Mouse (Mus musculus): ENCODE data around the gene Arrb1. TPM values are rescaled to one million over a fixed set of nuclear protein-coding genes. Genes with fewer than 3 reads are reported as not detected.

The Arrb1 gene
- total RNA-seq, 2 experiments from 2014 or later = 193 to 197 TPM

DNA sequence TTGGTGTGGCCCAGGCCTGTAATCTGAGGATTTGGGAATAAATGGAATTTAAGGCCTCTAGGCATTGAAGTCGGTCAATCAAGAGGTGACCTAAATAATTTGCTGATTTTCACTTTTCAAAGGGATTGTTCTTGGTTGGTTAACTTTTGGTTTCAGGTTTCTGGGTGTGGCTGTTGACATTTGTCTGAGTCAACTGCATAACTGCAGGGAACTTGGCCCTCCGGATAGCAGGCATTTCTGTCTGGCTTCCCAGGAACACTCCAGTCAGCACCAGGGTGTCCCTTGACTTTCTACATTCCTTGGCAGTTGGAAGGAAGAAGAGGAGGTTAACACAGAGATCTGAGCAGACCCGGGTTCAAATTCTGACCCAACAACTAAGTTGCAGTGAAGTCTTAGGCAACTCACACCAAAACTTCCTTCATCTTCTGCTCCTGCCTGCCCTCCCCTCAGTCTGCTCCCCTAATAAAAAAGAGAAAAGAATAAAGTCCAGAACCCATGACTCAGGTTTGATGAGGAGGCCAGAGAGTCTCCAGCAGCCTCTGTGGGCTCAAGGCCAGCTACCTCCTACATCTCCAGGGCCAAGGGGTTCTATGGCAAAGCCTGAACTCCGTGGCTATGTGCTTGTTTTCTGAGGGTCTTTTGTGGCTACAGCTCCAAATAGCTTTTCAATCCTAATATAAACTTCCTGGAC lies 16.2 kb upstream of the Arrb1 start:
- TF ChIP-seq CTCF (IDR thresholded peaks at IDR 0.05) = no peak
- no peak overlapping the region for H3K27ac ChIP-seq
- no peak overlapping the region for H3K4me3 ChIP-seq
- intact Hi-C loops (cut with DNase I) = no loop called here
- no peak for DNase-seq (ENCODE audit: extremely low spot score in 1 of 2, low spot score in 2 of 2)

DNA sequence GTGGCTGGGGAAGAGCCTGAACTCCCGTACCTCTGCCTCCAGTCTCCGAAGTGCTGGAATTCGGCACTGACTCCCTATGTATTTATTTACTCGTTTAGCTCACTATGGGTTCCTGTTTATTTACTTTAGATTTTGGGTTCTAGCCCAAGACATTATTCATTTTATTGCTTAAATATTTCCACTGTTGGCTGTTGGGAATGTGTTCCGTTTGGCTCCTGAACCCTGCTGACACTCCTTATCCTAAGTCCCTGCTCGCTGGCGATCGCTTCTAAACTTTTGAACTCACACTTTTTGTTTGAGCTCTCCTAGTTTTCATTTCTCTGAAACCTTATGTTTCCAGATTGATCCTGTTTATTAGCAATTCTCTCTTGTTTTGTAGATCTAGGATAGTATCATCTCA lies 12.1 kb upstream of the Arrb1 start:
- intact Hi-C loops (cut with DNase I) = no loop called here
- Histone ChIP-seq H3K4me3 (no peak overlapping the region), H3K27ac (no peak overlapping the region)
- no peak for DNase-seq (ENCODE audit: extremely low spot score in 1 of 2, low spot score in 2 of 2)
- no peak for TF ChIP-seq CTCF (IDR thresholded peaks at IDR 0.05)

DNA sequence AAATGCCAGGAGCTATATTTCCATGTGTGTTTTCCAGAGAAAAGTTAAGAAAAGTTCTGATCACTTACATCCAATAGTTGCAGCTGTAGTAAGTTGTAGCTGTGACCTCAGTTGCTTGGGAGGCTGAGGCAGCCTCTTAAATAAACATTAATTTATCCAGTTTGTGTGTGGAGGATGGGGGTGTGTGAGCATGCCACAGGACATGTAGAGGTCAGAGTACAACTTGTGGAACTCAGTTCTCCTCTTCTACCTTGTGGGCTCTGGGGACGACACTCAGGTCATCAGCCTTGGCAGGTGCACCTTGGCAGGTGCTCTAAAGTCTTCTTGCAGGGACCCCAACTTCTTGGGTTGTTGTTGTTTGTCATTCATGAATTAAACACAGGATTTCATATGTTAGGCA lies 11.4 kb upstream of the Arrb1 start:
- Histone ChIP-seq H3K4me3 (no peak overlapping the region), H3K27ac (no peak overlapping the region)
- intact Hi-C loops (cut with DNase I) = no loop called here
- DNase-seq (ENCODE audit: extremely low spot score in 1 of 2, low spot score in 2 of 2) = no peak
- no peak for TF ChIP-seq CTCF (IDR thresholded peaks at IDR 0.05)

DNA sequence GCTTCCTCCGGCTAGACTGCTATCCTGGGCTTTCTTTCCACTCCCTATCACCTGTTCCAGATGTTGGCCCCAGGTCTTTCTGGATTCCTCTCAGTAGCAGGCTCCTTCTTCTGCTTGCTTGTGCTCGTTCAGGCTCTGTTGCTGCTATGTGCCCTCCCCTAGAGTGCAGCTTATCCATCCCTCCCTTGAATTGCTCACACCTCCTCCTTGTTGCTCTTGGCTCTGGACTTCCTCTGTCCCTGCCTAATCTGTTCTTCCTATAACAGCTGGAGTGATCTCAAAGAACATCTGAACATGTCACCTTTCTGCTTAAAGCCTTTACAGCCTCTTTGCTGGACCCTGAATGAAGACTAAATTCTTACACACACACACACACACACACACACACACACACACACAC lies 6.7 kb upstream of the Arrb1 start:
- no peak overlapping the region for H3K27ac ChIP-seq
- no peak overlapping the region for H3K4me3 ChIP-seq
- DNase-seq (ENCODE audit: extremely low spot score in 1 of 2, low spot score in 2 of 2) = no peak
- intact Hi-C loops (cut with DNase I) = no loop called here
- no peak for TF ChIP-seq CTCF (IDR thresholded peaks at IDR 0.05)

DNA sequence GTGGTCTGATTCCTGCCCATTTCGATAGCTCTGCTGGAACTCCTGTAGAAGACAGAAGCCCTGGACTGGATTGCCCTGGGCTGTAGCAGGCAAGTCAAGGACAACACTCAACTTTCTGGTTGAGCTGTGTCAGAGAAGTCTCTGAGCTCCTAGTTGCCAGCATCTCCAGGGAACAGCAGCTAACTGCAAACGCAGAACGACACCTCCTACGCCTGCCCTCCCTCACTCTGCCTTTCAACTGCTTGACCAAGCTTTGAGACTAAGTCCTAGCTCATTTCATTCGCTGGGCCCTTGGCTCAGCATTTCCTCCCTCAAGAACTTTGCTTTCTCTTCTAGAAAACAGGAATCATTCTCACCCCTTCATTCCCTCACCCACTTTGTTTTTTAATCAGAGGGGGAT lies 5.9 kb upstream of the Arrb1 start:
- peak in 1 of 2 experiments; percentile 52 for DNase-seq (ENCODE audit: extremely low spot score in 1 of 2, low spot score in 2 of 2)
- no peak for TF ChIP-seq CTCF (IDR thresholded peaks at IDR 0.05)
- intact Hi-C loops (cut with DNase I) = no loop called here
- Histone ChIP-seq H3K4me3 (no peak overlapping the region), H3K27ac (peak overlapping the region; percentile 54)

DNA sequence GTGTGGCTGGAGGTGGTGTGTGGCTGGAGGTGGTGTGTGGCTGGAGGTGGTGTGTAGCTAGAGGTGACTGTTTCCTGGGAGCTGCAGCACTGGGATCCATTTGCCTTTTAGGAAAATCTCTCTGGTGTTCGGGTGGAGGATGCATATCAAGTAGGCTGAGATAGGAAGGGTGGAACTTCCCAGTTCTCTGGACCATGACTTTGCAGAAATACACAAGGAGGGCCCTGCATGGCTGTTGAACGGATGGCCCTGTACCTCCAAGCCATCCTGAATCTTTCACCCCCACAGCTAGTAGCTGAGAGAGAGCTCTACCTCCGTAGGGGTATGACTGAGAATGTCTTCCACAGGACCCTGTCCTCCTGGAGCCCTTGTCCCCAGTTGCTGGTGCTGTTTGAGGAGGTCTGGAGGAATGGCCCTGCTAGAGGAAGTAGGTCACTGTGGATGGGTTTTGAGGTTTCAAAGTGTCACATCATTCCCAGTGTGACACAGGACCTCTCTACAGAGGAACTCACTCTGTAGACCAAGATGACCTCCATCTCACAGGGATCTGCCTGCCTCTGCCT lies 3.8 kb upstream of the Arrb1 start:
- TF ChIP-seq CTCF (IDR thresholded peaks at IDR 0.05) = no peak
- DNase-seq (ENCODE audit: extremely low spot score in 1 of 2, low spot score in 2 of 2) = no peak
- no peak overlapping the region for H3K4me3 ChIP-seq
- no peak overlapping the region for H3K27ac ChIP-seq
- intact Hi-C loops (cut with DNase I) = no loop called here

DNA sequence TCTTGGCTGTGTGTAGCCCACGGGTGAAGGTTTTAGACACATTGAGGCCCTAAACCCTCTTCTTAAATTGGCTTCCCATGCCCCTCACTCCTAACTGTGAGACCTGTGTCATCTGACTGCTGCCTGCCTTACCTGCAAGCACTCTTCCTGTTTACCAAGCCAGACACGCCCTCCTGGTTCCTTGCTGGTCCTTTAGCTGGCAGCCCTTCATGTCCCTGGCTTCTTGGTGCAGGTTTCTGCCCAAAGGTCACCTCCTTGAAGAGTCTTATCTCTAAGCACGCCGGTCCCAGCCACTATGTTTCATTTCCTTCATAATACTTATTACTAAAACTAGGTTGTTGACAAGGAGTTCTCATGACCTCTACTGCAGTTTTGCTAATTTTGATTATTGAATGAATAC lies 2.7 kb upstream of the Arrb1 start:
- no peak for DNase-seq (ENCODE audit: extremely low spot score in 1 of 2, low spot score in 2 of 2)
- Histone ChIP-seq H3K27ac (no peak overlapping the region), H3K4me3 (no peak overlapping the region)
- intact Hi-C loops (cut with DNase I) = no loop called here
- no peak for TF ChIP-seq CTCF (IDR thresholded peaks at IDR 0.05)

DNA sequence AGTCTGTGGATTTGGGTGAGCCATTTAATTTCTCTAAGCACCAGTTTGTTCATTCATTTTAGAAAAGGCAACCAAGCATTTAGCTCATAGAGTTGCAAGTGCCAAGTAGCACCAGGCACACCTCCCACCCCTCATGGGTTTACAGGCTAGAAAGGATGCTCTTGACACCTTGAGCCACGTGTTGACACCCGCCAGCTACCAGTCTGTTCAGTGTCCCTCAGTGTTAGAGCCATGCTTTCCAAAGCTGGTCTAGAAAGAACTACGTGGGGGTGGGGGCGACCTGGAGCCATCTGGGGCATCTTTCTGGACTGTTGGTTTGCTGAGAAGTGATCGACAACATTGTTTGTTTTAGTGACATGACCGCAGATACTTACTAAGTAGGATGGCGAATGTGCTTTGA lies 1.7 kb upstream of the Arrb1 start:
- TF ChIP-seq CTCF (IDR thresholded peaks at IDR 0.05) = no peak
- intact Hi-C loops (cut with DNase I) = no loop called here
- DNase-seq (ENCODE audit: extremely low spot score in 1 of 2, low spot score in 2 of 2) = no peak
- Histone ChIP-seq H3K4me3 (no peak overlapping the region), H3K27ac (no peak overlapping the region)

DNA sequence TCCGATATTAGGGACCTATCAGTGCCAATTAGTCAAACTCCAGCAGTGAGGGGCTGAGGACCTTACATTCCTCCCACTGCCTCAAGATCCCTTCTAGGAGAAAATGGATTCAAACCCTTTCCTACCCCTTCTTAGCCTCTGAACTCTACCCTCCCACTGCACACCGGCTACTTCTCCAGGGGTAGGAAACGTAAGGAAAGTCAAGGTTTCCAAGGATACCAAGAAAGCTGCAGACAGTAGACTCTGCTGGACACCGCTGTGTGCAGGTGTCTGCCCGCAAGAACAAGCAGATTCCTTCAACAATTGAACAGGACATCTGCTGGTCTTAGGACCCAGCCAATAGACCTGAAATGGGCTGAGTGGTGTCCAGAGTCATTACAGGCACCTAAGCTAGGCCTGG lies 765 bp upstream of the Arrb1 start:
- H3K27ac ChIP-seq = peak overlapping the region; percentile 90
- DNase-seq (ENCODE audit: extremely low spot score in 1 of 2, low spot score in 2 of 2) = no peak
- TF ChIP-seq CTCF (IDR thresholded peaks at IDR 0.05) = no peak
- intact Hi-C loops (cut with DNase I) = no loop called here
- peak overlapping the region; percentile 54 for H3K4me3 ChIP-seq

DNA sequence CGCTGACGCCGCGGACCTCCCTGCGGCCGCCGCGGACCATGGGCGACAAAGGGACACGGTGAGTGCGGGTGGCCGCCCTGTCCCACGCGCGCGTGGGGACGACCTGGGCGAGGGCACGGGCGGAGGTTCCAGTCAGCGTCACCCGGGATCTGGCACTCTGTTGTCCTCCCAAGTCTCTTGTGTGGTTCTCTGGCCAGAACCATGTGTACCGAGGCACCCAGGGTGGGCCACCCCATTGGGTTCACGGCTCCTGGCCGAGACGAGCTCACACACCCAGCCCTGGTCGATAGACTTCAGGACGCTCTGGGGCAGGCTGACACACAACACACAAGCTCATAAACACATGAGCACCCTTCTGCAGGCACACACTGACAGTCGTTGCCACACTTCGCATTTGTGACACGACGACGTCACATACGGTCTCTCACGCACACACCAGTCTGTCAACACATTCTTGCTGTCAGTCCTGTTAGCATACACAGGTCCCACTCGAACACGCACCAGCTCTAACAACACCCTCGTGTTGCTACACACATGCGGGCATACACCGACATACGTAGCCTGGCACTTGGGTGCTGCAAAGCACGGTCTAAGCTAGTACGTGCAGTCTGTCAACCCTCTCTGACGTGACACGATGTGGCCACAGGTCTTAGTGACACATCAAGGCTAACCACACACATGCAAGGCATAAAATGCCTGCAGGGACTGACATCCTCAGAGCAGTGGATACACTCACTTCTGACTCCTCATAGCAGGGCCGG lies 655 bp downstream of the Arrb1 start:
- no peak for TF ChIP-seq CTCF (IDR thresholded peaks at IDR 0.05)
- DNase-seq (ENCODE audit: extremely low spot score in 1 of 2, low spot score in 2 of 2) = peak in 1 of 2 experiments; percentile 42
- intact Hi-C loops (cut with DNase I) = no loop called here
- Histone ChIP-seq H3K4me3 (peak overlapping the region; percentile 54), H3K27ac (peak overlapping the region; percentile 98)

DNA sequence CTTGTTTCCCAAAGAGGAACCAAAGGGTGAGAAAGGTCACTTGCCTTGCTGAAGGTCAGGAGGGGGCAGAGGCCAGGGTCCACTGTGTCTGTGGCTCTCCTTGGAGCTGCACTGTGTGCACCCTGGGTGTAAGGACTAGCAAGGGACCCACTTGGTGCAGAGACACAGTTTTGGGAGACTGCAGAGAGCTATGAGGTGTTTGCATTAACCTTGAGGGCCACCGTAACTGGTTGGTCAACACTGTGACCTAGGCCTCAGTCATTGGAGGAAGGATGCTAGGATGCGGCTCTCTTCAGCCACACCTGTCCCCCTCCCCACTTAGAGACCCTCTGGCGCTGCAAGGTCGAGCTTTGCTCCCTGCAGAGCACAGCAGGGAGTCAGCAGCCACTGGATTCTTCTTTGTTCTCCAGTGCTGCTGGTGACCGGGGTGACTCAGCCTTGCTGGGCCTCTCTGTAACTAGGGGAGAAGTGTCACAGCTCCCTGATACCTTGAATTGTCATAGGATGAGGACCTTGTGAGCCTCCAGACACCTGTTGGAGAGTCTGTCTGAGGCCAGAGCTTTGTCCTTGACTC lies 2.0 kb downstream of the Arrb1 start:
- H3K4me3 ChIP-seq = peak overlapping the region; percentile 54
- TF ChIP-seq CTCF (IDR thresholded peaks at IDR 0.05) = no peak
- DNase-seq (ENCODE audit: extremely low spot score in 1 of 2, low spot score in 2 of 2) = no peak
- intact Hi-C loops (cut with DNase I) = no loop called here
- H3K27ac ChIP-seq = peak overlapping the region; percentile 98

DNA sequence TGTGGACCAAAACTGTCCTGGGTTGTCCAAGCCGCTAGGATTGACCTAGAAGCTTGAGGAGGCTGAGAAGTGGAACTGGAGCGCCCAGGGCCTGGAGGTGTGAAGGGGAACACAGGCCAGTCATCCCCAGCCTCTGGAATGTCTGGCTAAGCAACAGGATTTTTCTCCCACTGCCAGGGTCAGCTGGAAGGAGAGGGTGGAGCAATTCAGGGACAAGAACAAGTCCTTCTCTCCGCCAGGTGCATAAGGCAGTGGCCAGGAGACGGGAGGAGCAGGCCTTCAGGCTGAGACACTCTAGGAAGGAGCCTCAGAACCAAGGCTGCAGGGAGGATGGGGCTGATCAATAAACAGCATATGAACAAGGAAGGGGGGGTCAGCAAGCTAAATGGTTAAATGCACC lies 3.2 kb downstream of the Arrb1 start:
- H3K4me3 ChIP-seq = peak overlapping the region; percentile 54; the same call in 1 of the 2 replicates
- peak overlapping the region; percentile 36; the same call in 1 of the 2 replicates for H3K27ac ChIP-seq
- no peak for DNase-seq (ENCODE audit: extremely low spot score in 1 of 2, low spot score in 2 of 2)
- intact Hi-C loops (cut with DNase I) = no loop called here
- TF ChIP-seq CTCF (IDR thresholded peaks at IDR 0.05) = no peak

Data from left cerebral cortex, adult 2 months (tissue).